Mouse (Mus musculus) lung, embryonic 15.5 days (tissue): ENCODE measurements around the gene Tsnax. TPM values are rescaled to one million over a fixed set of nuclear protein-coding genes. Genes with fewer than 3 reads are reported as not detected.

ENCODE experiments used
- ATAC-seq: fragments of 200-750 bp; cut with Nextera tagmentation; 2 replicates; pipeline ENCODE4 v1.8.0; 2017; ENCODE audit warnings: moderate number of reproducible peaks, borderline replicate concordance; ENCODE audit not compliant: low FRiP score, low TSS enrichment; ENCODE audit errors: extremely low read depth
- H3K27ac ChIP-seq: fragments of 300-500 bp; sonication (generic); 2 replicates; pipeline ENCODE4 v1.5.1; 2015; ENCODE audit warnings: moderate library complexity, mild to moderate bottlenecking, inconsistent platforms
- H3K27me3 ChIP-seq: fragments of 300-500 bp; sonication (generic); 2 replicates; pipeline ENCODE4 v1.6.1; 2015; ENCODE audit warnings: inconsistent platforms
- H3K36me3 ChIP-seq: fragments of 300-500 bp; sonication (generic); 2 replicates; pipeline ENCODE4 v1.6.1; 2015; ENCODE audit warnings: inconsistent platforms
- H3K4me1 ChIP-seq: fragments of 300-500 bp; sonication (generic); 2 replicates; pipeline ENCODE4 v1.6.1; 2015; ENCODE audit warnings: inconsistent platforms
- H3K4me2 ChIP-seq: fragments of 300-500 bp; sonication (generic); 2 replicates; pipeline ENCODE4 v1.6.1; 2015; ENCODE audit warnings: inconsistent platforms, mild to moderate bottlenecking, moderate library complexity
- H3K4me3 ChIP-seq: fragments of 300-500 bp; sonication (generic); 2 replicates; pipeline ENCODE4 v1.5.1; 2015; ENCODE audit warnings: mild to moderate bottlenecking, inconsistent platforms
- H3K9ac ChIP-seq: fragments of 300-500 bp; sonication (generic); 2 replicates; pipeline ENCODE4 v1.6.1; 2015; ENCODE audit warnings: inconsistent platforms
- H3K9me3 ChIP-seq: fragments of 300-500 bp; sonication (generic); 2 replicates; pipeline ENCODE4 v1.6.1; 2016; ENCODE audit warnings: inconsistent platforms
- WGBS: fragments of 180-500 bp; shearing (Covaris S2); methylation state at CpG from one replicate; pipeline ENCODE4 v1.1.7; 2015; 5-methylcytosine and 5-hydroxymethylcytosine counted together
- microRNA-seq: library from miRNA; unstranded; fragments of <30 nt; microRNA quantifications from one replicate; pipeline ENCODE4, GENCODE M21; 2016
- polyA plus RNA-seq: library from polyadenylated mRNA; unstranded; fragments of >200 nt; fragmentation: Nextera tagmentation; extraction: Ambion mirVana; gene quantifications from 2 replicates; pipeline ENCODE4 v1.2.1, GENCODE M21; 2015

Gene Tsnax
- polyA plus RNA-seq, 1 experiment from 2014 or later = 123 TPM

DNA sequence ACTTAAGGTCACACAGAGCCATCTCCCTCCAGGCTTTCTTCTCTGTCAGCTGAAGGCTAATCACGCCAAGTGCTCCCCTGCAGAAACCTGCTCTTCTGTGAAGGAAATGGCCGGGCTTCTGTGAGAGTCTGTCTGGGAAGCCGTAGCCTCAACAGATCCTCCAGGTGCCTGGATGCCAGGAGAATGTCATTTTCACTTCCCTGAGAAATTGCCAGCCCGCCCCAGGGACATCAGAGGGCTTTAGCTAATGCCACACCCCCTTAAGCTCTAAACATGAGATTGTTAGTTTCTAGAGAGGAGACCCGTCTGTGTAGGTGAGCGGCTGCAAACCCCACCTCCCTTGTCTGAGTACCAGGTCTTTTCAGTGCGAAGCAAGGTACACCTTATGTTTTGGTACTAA is 56.5 kb downstream of the Tsnax start:
- Histone ChIP-seq H3K27me3 (no peaks in the 10 kb centered on the region), H3K4me1 (peaks cover 16% of the 10 kb centered on the region), H3K4me3 (no peak overlapping the region), H3K9ac (no peak overlapping the region), H3K9me3 (no peaks in the 10 kb centered on the region), H3K4me2 (no peak overlapping the region), H3K36me3 (no peaks in the 10 kb centered on the region), H3K27ac (no peak overlapping the region)
- ATAC-seq = no peak
- WGBS = 74% methylated on average over 7 of the region's 7 CpGs

DNA sequence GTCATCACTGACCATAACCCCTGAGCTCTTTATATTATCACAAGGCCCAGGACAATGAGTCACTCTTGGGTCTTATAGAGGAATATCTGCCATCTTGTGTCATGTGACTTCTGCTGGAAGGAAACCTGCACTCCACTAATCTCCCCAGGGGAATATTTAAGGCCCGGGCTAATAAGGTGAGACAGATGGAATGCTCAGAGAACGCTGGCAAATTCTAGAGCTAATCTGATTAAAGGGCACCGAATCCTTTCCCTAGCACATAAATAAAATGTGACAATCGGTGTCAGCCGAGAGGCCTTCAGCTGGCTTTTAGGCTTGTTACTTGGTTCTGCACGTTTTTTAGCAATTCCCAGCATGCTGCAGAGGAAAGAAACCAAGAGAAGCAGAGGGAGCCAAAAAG is 56.9 kb downstream of the Tsnax start:
- ATAC-seq = no peak
- H3K9ac ChIP-seq = no peak overlapping the region
- H3K9me3 ChIP-seq = no peaks in the 10 kb centered on the region
- H3K27ac ChIP-seq = no peak overlapping the region
- H3K4me2 ChIP-seq = no peak overlapping the region
- H3K36me3 ChIP-seq = no peaks in the 10 kb centered on the region
- H3K4me1 ChIP-seq = peaks cover 16% of the 10 kb centered on the region
- H3K27me3 ChIP-seq = no peaks in the 10 kb centered on the region
- 64% methylated on average over 6 of the region's 6 CpGs for WGBS
- H3K4me3 ChIP-seq = no peak overlapping the region

DNA sequence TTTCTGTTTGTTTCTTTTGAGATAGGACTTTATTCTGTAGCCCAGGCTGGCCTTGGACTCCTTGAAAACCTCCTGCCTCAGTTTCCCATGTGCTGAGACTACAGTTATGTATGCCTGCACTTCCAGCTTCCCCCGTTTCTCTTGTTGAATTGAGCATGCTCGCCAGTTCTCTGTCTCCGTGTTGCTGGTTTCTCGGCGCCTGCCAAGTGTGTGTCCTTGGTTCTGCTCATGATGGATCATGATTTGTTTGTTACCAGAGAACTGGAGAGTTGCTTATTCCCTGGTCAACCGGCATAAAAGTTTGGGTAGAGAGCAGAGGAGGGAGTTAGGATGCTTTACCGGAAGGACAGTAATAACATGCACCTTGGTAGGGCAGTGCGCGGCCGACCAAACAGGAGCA is 61.3 kb downstream of the Tsnax start:
- no peak overlapping the region for H3K4me3 ChIP-seq
- no peak overlapping the region for H3K4me2 ChIP-seq
- WGBS = 84% methylated on average over 10 of the region's 10 CpGs
- no peaks in the 10 kb centered on the region for H3K9me3 ChIP-seq
- no peak for ATAC-seq
- H3K36me3 ChIP-seq = no peaks in the 10 kb centered on the region
- H3K27ac ChIP-seq = no peak overlapping the region
- peaks cover 9% of the 10 kb centered on the region for H3K4me1 ChIP-seq
- no peaks in the 10 kb centered on the region for H3K27me3 ChIP-seq
- H3K9ac ChIP-seq = no peak overlapping the region

DNA sequence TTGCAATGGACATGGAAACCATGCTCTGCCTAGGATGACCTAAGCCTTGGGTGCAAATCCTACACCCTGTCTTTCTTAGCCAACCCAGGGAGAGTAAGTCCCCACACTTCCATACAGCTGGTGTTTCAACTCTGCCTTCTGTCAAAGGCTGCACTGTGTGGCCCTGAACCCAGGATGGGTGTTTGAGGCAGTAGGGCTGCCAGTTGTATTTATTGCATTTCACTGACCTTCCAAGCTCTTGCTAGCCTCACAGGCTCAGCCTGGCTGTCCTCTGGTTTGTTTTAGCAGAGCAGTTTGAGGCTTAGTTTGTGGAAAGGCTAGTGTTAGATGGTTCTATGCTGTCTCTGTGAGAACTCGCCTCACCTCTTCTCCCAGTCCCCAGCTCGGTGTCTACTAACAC is 61.8 kb downstream of the Tsnax start:
- Histone ChIP-seq H3K4me1 (peaks cover 12% of the 10 kb centered on the region), H3K4me3 (no peak overlapping the region), H3K27ac (no peak overlapping the region), H3K36me3 (no peaks in the 10 kb centered on the region), H3K4me2 (no peak overlapping the region), H3K9ac (no peak overlapping the region), H3K27me3 (no peaks in the 10 kb centered on the region), H3K9me3 (no peaks in the 10 kb centered on the region)
- 84% methylated on average over 2 of the region's 2 CpGs for WGBS
- no peak for ATAC-seq

DNA sequence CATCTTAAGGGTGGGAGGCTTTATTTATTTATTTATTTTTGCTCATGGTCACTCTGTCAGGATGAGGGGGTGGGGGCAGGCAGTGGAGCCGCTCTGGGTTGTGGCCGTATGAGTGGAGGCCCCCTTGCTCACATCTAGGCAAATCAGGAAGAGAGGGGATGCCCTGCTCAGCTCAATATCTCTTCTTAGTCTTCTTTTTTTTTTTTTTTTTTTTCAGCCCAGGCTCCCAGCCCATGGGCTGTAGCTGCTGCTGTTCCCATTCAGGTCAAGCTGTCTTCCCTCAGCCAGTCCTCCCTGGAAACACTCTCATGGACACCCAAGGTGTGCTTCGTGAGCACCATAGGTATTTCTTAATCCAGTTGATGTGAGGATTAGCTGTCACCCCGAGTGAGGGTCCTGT is 62.6 kb downstream of the Tsnax start:
- Histone ChIP-seq H3K36me3 (no peaks in the 10 kb centered on the region), H3K4me1 (peaks cover 12% of the 10 kb centered on the region), H3K9me3 (no peaks in the 10 kb centered on the region), H3K27me3 (no peaks in the 10 kb centered on the region), H3K4me2 (no peak overlapping the region), H3K4me3 (no peak overlapping the region), H3K27ac (no peak overlapping the region), H3K9ac (no peak overlapping the region)
- ATAC-seq = no peak
- WGBS = 67% methylated on average over 4 of the region's 4 CpGs

DNA sequence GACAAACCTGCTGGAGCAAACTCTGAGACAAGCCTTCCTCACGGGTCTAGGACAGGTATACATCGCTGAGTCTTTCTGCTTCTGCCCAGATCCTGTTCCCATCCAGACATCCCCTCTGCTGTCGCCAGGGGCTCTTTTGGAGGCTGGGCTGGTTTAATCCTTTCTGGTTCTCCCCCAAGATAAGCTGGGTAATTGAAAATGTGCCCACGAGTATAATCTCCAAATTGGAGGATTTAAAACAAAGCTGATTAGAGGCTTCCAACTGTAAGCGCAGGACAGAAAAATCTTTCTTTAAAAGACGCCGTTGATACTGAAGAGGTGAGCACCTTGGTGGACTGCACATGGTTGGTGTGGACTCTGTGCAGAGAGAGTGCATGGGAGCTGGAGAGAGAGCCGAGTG is 64.5 kb downstream of the Tsnax start:
- no peak for ATAC-seq
- WGBS = 78% methylated on average over 8 of the region's 8 CpGs
- Histone ChIP-seq H3K27me3 (no peaks in the 10 kb centered on the region), H3K9me3 (no peaks in the 10 kb centered on the region), H3K4me3 (no peak overlapping the region), H3K4me2 (no peak overlapping the region), H3K27ac (no peak overlapping the region), H3K9ac (no peak overlapping the region), H3K4me1 (peaks cover 16% of the 10 kb centered on the region), H3K36me3 (no peaks in the 10 kb centered on the region)

DNA sequence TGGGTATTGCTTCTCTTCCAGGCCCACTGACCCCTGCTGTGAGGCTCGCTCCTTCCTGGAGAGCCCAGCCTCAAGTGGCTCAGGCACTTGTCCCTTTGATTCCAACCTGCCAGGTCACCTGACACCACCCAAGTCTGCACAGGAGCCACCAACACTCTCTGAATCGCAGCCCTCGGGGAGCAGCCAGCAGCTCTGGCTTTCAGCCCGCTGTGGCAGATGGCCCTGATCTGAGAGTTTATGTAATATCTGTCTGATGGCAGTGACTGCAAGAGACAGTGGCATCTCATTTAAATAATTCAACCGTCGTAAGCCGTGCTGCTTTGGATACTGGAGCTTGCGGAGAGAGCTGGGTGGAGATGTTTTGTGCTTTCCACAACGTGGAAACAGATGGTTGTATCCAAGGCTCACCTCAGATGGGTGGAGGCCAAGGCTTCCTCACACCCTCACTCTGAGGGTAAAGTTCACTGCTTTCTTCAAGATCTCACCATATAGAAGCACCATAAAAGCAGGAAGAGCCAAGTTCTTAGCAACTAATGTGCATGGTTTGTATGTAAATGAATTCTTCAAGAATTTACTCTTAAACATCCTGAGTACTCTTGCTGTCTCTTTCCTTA is 66.1 kb downstream of the Tsnax start:
- WGBS = 30% methylated on average over 9 of the region's 9 CpGs
- Histone ChIP-seq H3K9ac (no peak overlapping the region), H3K36me3 (no peaks in the 10 kb centered on the region), H3K9me3 (no peaks in the 10 kb centered on the region), H3K4me2 (no peak overlapping the region), H3K27me3 (no peaks in the 10 kb centered on the region), H3K4me1 (peaks cover 29% of the 10 kb centered on the region), H3K4me3 (no peak overlapping the region), H3K27ac (no peak overlapping the region)
- peak; percentile 50; the same call in 1 of the 2 replicates for ATAC-seq

DNA sequence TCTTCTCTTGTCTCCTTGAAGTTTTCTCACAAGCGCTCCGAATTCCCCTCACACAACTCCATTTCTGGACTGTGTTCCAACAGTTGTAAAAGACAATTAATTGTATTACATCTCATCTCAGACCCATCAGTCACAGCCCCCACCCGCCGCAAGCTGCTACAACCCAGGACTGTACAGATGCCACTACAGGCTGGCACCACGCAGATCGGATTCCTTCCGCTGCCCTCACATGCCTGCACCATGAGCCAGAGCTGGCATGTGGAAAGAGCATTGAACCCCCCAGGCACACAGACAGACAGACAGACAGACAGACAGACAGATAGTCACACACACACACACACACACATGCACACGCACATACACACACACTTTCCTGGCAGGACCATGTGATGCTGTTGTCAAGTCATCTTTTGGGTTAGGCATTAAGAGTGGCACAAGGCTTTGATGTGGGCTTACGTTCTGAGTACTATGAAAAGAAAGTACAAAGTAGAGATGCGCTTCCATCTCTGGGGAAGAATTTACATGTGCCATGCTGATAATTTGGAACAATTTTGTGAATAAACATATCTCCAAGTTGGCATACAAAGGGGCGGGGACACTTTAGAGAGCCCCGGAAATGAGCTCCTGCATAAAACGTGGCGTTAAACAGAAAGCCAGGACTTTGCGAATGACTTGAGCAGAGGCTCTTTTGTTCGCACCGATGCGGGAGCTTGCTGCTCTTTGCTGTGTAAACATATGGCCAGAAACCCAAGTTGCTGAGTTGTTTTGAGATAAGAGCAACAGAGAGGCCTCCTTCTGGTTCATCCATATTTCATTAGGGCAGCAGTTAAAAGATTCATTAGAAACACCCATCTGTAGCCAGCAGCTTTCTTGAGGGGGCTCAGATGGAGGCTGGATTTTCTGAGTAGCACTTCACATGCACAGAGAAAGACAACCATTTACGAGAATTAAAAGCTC is 67.9 kb downstream of the Tsnax start:
- peak overlapping the region; percentile 37 for H3K4me2 ChIP-seq
- H3K4me3 ChIP-seq = no peak overlapping the region
- ATAC-seq = no peak
- H3K4me1 ChIP-seq = peaks cover 33% of the 10 kb centered on the region
- no peaks in the 10 kb centered on the region for H3K27me3 ChIP-seq
- H3K9me3 ChIP-seq = no peaks in the 10 kb centered on the region
- no peak overlapping the region; the same call in 1 of the 2 replicates for H3K9ac ChIP-seq
- no peaks in the 10 kb centered on the region for H3K36me3 ChIP-seq
- 60% methylated on average over 19 of the region's 19 CpGs for WGBS
- no peak overlapping the region for H3K27ac ChIP-seq

DNA sequence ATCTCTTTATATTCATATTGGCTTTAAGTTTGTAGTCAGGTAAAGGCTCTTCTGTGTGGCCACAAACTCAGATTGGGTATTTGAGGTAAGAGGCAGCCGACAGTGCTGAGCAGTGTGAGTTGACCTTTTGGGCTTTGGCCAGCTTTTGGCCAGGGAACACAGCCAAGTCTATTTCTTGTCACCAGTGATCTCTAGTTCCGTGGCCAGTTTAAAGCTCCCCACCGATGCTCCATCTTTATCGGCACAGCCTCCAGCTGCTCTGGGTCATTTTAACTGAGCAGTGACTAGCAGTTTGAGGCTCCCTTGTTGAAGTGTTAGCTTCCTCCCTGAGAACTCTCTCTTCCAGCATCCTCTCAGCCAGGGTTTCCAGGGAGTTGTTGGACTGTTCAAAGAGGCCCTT is 70.9 kb downstream of the Tsnax start:
- H3K4me2 ChIP-seq = no peak overlapping the region; the same call in 1 of the 2 replicates
- H3K9ac ChIP-seq = no peak overlapping the region
- H3K9me3 ChIP-seq = no peaks in the 10 kb centered on the region
- no peak overlapping the region for H3K4me3 ChIP-seq
- peaks cover 28% of the 10 kb centered on the region for H3K4me1 ChIP-seq
- H3K27me3 ChIP-seq = no peaks in the 10 kb centered on the region
- peak overlapping the region; percentile 71 for H3K27ac ChIP-seq
- WGBS = 30% methylated on average over 4 of the region's 4 CpGs
- ATAC-seq = no peak
- no peaks in the 10 kb centered on the region for H3K36me3 ChIP-seq

Small RNAs within 50 kb of the gene (microRNA-seq; reads per million reads assigned to microRNA genes)
- gene Gm22197 = not detected

Other genes with a start within 250 kb of the Tsnax start
- 0.66 and 0.67 TPM in 2 replicates for gene Trim67, start 219.9 kb upstream of the Tsnax start, polyA plus RNA-seq
- 93.6 and 99.0 TPM in 2 replicates for gene Gnpat, start 150.0 kb upstream of the Tsnax start, polyA plus RNA-seq
- 42.0 and 43.9 TPM in 2 replicates for gene 2810004N23Rik, start 149.9 kb upstream of the Tsnax start, polyA plus RNA-seq
- gene Exoc8, start 115.3 kb upstream of the Tsnax start, polyA plus RNA-seq = 8.8 and 9.7 TPM in 2 replicates
- 10.3 and 10.5 TPM in 2 replicates for gene Sprtn, start 115.1 kb upstream of the Tsnax start, polyA plus RNA-seq
- gene Egln1, start 63.7 kb upstream of the Tsnax start, polyA plus RNA-seq = 12.0 and 13.3 TPM in 2 replicates
- gene Disc1, start 41.2 kb downstream of the Tsnax start, polyA plus RNA-seq = 2.9 and 3.0 TPM in 2 replicates